Mouse (Mus musculus) ES-E14 (cell line): ENCODE results near the gene Rdh8. TPM values are rescaled to one million over a fixed set of nuclear protein-coding genes. Genes with fewer than 3 reads are reported as not detected.
"Not testable (repeated sequence)": the region's sequence is repeated elsewhere in the genome, so short reads cannot be mapped to it uniquely, and the experiment has no call there.

Experiments used
- DNase-seq: peaks from one replicate; pipeline ENCODE4 v3.0.0-alpha.2; 2013; ENCODE audit warnings: low read depth, low spot score
- H3K27ac ChIP-seq: 2 replicates; pipeline ENCODE4 v1.5.1; 2012; ENCODE audit warnings: low read depth, mild to moderate bottlenecking, low read length, moderate library complexity, mixed read lengths; ENCODE audit not compliant: poor library complexity, insufficient read depth, severe bottlenecking
- H3K36me3 ChIP-seq: 2 replicates; pipeline ENCODE4 v1.6.1; 2012; ENCODE audit warnings: mild to moderate bottlenecking, low read length, moderate library complexity, mixed read lengths; ENCODE audit not compliant: control insufficient read depth, poor library complexity, insufficient read depth, severe bottlenecking
- H3K4me1 ChIP-seq, 2 experiments: fragments of 150-350 bp in 1 of 2; sonication (generic) in 1 of 2; 2 replicates each; pipeline ENCODE4 v1.6.1; 2012; ENCODE audit warnings: low read length in 2 of 2, mild to moderate bottlenecking in 1 of 2, mixed read lengths in 1 of 2; ENCODE audit not compliant: control insufficient read depth in 2 of 2, insufficient read depth in 2 of 2, poor library complexity in 1 of 2
- H3K4me3 ChIP-seq, 2 experiments: fragments of 150-350 bp in 1 of 2; sonication (generic) in 1 of 2; 2 replicates each; pipeline ENCODE4 v1.5.1; 2012; ENCODE audit warnings: low read length in 2 of 2, low read depth in 1 of 2, mild to moderate bottlenecking in 1 of 2, mixed read lengths in 1 of 2; ENCODE audit not compliant: insufficient read depth in 1 of 2, poor library complexity in 1 of 2, severe bottlenecking in 1 of 2
- H3K9ac ChIP-seq: 2 replicates; pipeline ENCODE4 v1.6.1; 2012; ENCODE audit warnings: low read depth, mild to moderate bottlenecking, low read length, mixed read lengths; ENCODE audit not compliant: poor library complexity, insufficient read depth, severe bottlenecking
- H3K9me3 ChIP-seq: fragments of 150-350 bp; sonication (generic); 2 replicates; pipeline ENCODE4 v1.6.1; 2012; ENCODE audit warnings: low read depth, mild to moderate bottlenecking, low read length; ENCODE audit not compliant: control insufficient read depth, insufficient read depth
- CHD2 ChIP-seq: IDR thresholded peaks from 2 replicates; pipeline ENCODE4 v1.6.1; 2014; ENCODE audit warnings: mild to moderate bottlenecking, low read depth, low read length, inconsistent platforms
- HCFC1 ChIP-seq: IDR thresholded peaks from 2 replicates; pipeline ENCODE4 v1.6.1; 2012; ENCODE audit warnings: low read length, inconsistent platforms, borderline replicate concordance; ENCODE audit not compliant: insufficient read depth
- MAFK ChIP-seq: IDR thresholded peaks from 2 replicates; pipeline ENCODE4 v1.6.1; 2014; ENCODE audit warnings: mild to moderate bottlenecking, low read depth, low read length, inconsistent platforms; ENCODE audit not compliant: insufficient read depth
- ZC3H11A ChIP-seq: IDR thresholded peaks from 2 replicates; pipeline ENCODE4 v1.6.1; 2012; ENCODE audit warnings: low read depth, mild to moderate bottlenecking, inconsistent platforms, low read length, borderline replicate concordance
- ZNF384 ChIP-seq: IDR thresholded peaks from 2 replicates; pipeline ENCODE4 v1.6.1; 2012; ENCODE audit warnings: low read depth, low read length, inconsistent platforms
- in situ Hi-C, 2 experiments: fragments of 600-800 bp; cut with MboI; formaldehyde crosslinking; loops; one replicate each; pipeline ENCODE4 v1.15.1; 2025; ENCODE audit warnings: low sequenced_read_pairs in 2 of 2, inconsistent platforms in 1 of 2; ENCODE audit not compliant: unreplicated experiment in 2 of 2
- total RNA-seq: library from RNA; depleted of rRNA; stranded (reverse); fragments of 300-350 nt; gene quantifications from 2 replicates; pipeline ENCODE4 v1.2.3, GENCODE M21; 2012

Gene Rdh8
- total RNA-seq, 1 experiment, result not detected

- Histone ChIP-seq H3K4me1 (peaks cover 0 to 10% of the 10 kb centered on the region in 2 experiments; a peak in 1 of 4 replicates), H3K9ac (no peak overlapping the region), H3K9me3 (no peaks in the 10 kb centered on the region), H3K36me3 (no peaks in the 10 kb centered on the region), H3K27ac (no peak overlapping the region), H3K4me3 (no peak overlapping the region)
- TF ChIP-seq ZNF384, result no peak
- no peak for TF ChIP-seq HCFC1
- no peak for TF ChIP-seq MAFK
- in situ Hi-C loops, result no loop called here
- DNase-seq, result no peak
These were observed 9.8 kb downstream of the Rdh8 start for GRCm38 (mm10) chr9:20828127-20828526.

DNA sequence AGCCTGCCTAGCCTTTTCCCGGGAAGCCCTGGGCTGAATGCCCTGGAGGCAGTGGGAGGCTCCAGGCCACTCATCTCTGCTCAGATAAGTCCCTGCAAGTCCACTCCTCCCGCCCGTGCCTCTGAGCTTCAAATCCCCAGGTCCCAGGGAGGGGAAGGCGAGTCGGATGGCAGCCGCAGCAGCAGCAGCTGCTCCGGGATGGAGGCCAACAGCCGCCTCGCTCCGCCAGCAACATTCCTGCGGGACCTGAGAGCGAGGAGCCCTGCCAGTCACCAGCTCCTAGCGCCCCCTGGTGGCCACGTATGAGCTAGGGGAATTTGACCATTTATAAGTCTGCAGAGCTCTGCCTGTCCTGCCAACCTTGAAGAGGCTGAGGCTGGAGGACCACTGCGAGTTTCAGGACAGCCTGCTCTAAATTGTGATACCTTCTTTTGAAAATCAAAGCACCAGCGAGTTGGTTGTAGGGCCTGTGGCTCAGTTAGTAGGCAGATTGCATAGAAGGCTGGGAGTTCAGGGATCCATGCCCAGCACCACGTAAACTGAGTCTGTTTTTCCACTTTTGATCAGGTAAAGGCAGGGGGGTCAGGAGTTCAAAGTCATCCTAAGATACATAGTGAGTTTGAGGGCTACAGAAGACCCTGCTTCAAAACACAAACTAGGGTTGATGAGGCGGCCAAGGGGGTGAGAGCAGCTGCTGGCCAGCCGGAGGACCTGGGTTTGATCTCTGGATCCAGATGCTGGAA is 12.8 kb downstream of the Rdh8 start:
- Histone ChIP-seq H3K27ac (no peak overlapping the region), H3K4me3 (peak overlapping the region in 1 of 2 experiments; percentile 7; a peak in 1 of 4 replicates), H3K36me3 (no peaks in the 10 kb centered on the region), H3K9me3 (no peaks in the 10 kb centered on the region), H3K9ac (peak overlapping the region; percentile 46; the same call in 1 of the 2 replicates), H3K4me1 (peaks cover 0 to 7% of the 10 kb centered on the region in 2 experiments; a peak in 1 of 4 replicates)
- in situ Hi-C loops, result loop anchor here in 1 of 2 experiments (10.0 kb wide), 1 partner anchor 96 kb away; no protein-coding TSS in a partner anchor
- DNase-seq, result peak; percentile 82
- TF ChIP-seq CHD2 (no peak), ZC3H11A (peak; percentile 21; the same call in 1 of the 2 replicates), ZNF384 (no peak)

DNA sequence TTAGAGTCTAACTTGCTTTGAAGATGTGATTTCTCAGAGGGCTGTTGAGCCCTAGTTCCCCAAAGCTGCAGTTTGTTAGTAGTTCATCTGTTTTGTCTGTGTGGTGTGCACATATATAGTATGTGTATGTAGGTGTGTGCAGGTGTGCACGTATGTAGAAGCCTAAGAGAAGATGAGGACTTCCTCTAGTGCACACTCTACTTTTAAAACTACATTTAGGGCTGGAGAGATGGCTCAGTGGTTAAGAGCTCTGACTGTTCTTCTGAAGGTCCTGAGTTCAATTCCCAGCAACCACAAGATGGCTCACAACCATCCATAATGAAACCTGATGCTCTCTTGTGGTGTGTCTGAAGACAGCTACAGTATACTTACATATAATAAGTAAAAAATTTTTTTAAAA is 16.6 kb downstream of the Rdh8 start:
- DNase-seq, result no peak
- H3K4me3 ChIP-seq, result no peak overlapping the region
- H3K36me3 ChIP-seq, result no peaks in the 10 kb centered on the region
- no peak for TF ChIP-seq MAFK
- no peak for TF ChIP-seq ZC3H11A
- TF ChIP-seq HCFC1, result no peak
- no peak for TF ChIP-seq ZNF384
- TF ChIP-seq CHD2, result no peak
- in situ Hi-C loops, result loop anchor here in 1 of 2 experiments (10.0 kb wide), 1 partner anchor 100 kb away; no protein-coding TSS in a partner anchor
- H3K9ac ChIP-seq, result no peak overlapping the region
- H3K9me3 ChIP-seq, result no peaks in the 10 kb centered on the region
- 0 out of 4 replicates have a peak, but pooled peaks cover 0 to 5% of the 10 kb centered on the region in 2 experiments for H3K4me1 ChIP-seq
- no peak overlapping the region for H3K27ac ChIP-seq

DNA sequence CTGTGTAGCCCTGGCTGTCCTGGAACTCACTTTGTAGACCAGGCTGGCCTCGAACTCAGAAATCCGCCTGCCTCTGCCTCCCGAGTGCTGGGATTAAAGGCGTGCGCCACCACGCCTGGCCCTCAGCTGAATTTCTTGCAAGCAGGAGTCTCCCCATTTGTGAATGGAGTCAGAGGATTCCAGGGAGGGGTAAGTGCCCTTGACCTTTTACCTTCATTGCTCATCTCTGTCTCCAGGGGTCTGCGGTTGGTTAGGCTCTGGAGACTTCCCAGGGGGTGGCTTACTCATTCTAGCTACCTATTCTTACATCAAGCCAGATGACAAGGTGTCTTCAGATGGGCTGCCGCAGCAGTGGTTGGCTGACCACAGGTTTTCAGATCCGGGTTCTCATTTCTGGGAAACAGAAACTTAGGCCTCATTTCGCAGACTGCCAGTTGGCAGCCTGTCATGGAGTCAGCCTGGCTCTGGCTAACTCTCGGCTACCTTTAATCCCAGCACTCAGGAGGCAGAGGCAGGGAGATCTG is 17.2 kb downstream of the Rdh8 start:
- not testable (repeated sequence) for H3K4me1 ChIP-seq, H3K36me3 ChIP-seq, H3K4me3 ChIP-seq, H3K27ac ChIP-seq, DNase-seq, H3K9me3 ChIP-seq, H3K9ac ChIP-seq
- in situ Hi-C loops, result loop anchor here in 1 of 2 experiments (10.0 kb wide), 1 partner anchor 101 kb away; no protein-coding TSS in a partner anchor
